Mouse (Mus musculus): ENCODE results near the gene Pgm2l1.

DNA sequence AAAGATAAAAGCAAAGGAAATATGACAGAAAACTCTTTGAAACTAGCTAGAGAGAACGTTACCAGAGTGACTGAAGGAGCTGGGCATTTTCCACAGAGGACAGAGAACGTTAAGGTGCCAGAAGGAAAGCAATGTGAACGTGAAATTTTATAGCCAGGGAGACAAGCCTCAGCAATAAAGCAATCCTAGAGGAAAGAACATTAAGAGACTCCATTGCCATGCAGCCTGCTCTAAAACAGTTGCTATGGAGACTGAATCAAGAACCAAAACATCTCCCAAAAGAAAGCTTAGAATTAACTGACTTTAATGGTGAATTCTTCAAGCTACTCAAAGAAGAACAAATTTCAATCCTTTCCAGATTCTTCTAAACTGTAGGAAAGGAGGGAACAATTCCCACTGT is 56.1 kb downstream of the Pgm2l1 start:
- TF ChIP-seq CTCF (IDR thresholded peaks at IDR 0.05; ENCODE audit: low read depth, low read length) (no peak), POLR2AphosphoS5 (IDR thresholded peaks at IDR 0.05; ENCODE audit: insufficient replicate concordance, low read depth, low read length) (no peak), GATA2 (IDR thresholded peaks at IDR 0.05; ENCODE audit: borderline replicate concordance, low read depth, low read length) (no peak)
